Mouse (Mus musculus) ES-Bruce4 (cell line): ENCODE results near the gene Raf1.

ENCODE experiments used
- CTCF ChIP-seq: IDR thresholded peaks from one replicate; pipeline ENCODE4 v1.8.1; 2011; ENCODE audit warnings: low read depth, low read length
- POLR2A ChIP-seq: IDR thresholded peaks from one replicate; pipeline ENCODE4 v1.8.1; 2011; ENCODE audit warnings: low read length; ENCODE audit not compliant: insufficient read depth

DNA sequence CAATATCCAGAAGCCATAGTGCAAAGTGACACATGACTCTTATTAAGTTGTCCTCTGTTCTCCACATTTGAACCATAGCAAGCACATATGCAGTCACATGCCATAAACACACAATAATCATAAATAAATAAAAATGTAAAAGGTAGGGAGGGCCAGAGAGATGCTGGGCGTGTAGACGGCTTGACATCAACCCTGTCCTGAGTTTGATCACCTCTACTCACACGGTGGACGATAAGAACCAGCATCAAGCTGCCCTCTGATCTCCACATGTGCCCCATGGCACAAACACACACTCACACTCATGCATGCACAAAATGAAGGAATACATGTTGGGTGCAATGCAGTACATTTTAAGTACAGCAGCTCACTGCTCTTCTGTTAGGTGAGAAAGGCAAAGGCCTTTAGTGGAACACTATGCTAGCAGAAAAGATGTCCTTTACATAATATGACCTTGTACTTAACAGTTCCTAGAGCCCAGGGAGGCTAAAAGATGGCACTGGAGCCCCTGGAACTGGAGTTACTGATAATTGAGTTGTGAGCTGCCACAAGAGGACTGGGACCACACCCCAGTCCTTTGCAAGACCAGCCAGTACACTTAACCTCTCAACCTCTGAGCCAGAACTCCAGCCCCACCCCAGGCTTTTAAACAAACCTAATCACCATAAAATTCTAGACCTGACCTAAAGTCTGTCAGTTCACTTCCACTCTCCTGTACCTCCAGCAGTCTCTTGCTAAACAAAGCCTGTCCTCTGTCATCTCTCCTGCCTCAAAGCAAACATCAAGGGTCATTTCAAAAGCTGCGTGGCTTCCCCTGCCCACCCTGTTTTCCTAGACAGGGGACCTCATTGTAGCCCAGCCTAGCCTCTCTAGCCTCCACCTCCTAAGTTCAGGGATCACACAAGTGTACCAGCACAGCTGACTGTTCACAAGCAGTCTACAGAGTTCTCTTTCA, 25.7 kb downstream of the Raf1 start:
- no peak for TF ChIP-seq POLR2A
- no peak for TF ChIP-seq CTCF
